Mouse (Mus musculus) thymus, adult 2 months (tissue): ENCODE results near the gene Susd6. TPM values are rescaled to one million over a fixed set of nuclear protein-coding genes. Genes with fewer than 3 reads are reported as not detected.

ENCODE experiments used
- DNase-seq: peaks from one replicate; pipeline ENCODE4 v3.0.0; 2021
- H3K27ac ChIP-seq: fragments of 200-500 bp; 2 replicates; pipeline ENCODE4 v1.5.1; 2012; ENCODE audit warnings: low read length, control low read depth; ENCODE audit not compliant: control insufficient read depth, insufficient read depth
- H3K27me3 ChIP-seq: fragments of 200-500 bp; 2 replicates; pipeline ENCODE4 v1.6.1; 2012; ENCODE audit warnings: mild to moderate bottlenecking, low read length, moderate library complexity, mixed read lengths; ENCODE audit not compliant: control insufficient read depth, insufficient read depth
- H3K36me3 ChIP-seq: fragments of 200-500 bp; 2 replicates; pipeline ENCODE4 v1.6.1; 2012; ENCODE audit warnings: mild to moderate bottlenecking, low read length, moderate library complexity; ENCODE audit not compliant: control insufficient read depth, insufficient read depth
- H3K4me1 ChIP-seq: fragments of 200-500 bp; replicated peaks from 2 replicates; pipeline ENCODE4 v1.6.1; 2012; ENCODE audit warnings: low read length; ENCODE audit not compliant: control insufficient read depth, insufficient read depth
- H3K4me3 ChIP-seq: fragments of 200-500 bp; 2 replicates; pipeline ENCODE4 v1.5.1; 2012; ENCODE audit warnings: mild to moderate bottlenecking, low read length, control low read depth, moderate library complexity; ENCODE audit not compliant: control insufficient read depth, insufficient read depth
- CTCF ChIP-seq: fragments of 200-500 bp; IDR thresholded peaks from 2 replicates; pipeline ENCODE4 v1.5.1; 2012; ENCODE audit warnings: mild to moderate bottlenecking, control low read depth, low read length, moderate library complexity, borderline replicate concordance; ENCODE audit not compliant: control insufficient read depth, poor library complexity, insufficient read depth; ENCODE audit errors: extremely low read depth
- POLR2A ChIP-seq: fragments of 200-500 bp; IDR thresholded peaks from 2 replicates; pipeline ENCODE4 v1.6.1; 2012; ENCODE audit warnings: mild to moderate bottlenecking, low read length, control low read depth, moderate library complexity; ENCODE audit not compliant: control insufficient read depth, poor library complexity, insufficient read depth; ENCODE audit errors: extremely low read depth
- WGBS: fragments of 180-500 bp; shearing (Covaris S2); methylation state at CpG from one replicate; pipeline ENCODE4 v1.1.7; 2018; 5-methylcytosine and 5-hydroxymethylcytosine counted together
- polyA plus RNA-seq: library from polyadenylated mRNA; depleted of rRNA; stranded (reverse); fragments of >200 nt; gene quantifications from 2 replicates; pipeline ENCODE4 v1.2.3, GENCODE M21; 2012

Susd6 gene
- polyA plus RNA-seq, 1 experiment, result 81.3 TPM

DNA sequence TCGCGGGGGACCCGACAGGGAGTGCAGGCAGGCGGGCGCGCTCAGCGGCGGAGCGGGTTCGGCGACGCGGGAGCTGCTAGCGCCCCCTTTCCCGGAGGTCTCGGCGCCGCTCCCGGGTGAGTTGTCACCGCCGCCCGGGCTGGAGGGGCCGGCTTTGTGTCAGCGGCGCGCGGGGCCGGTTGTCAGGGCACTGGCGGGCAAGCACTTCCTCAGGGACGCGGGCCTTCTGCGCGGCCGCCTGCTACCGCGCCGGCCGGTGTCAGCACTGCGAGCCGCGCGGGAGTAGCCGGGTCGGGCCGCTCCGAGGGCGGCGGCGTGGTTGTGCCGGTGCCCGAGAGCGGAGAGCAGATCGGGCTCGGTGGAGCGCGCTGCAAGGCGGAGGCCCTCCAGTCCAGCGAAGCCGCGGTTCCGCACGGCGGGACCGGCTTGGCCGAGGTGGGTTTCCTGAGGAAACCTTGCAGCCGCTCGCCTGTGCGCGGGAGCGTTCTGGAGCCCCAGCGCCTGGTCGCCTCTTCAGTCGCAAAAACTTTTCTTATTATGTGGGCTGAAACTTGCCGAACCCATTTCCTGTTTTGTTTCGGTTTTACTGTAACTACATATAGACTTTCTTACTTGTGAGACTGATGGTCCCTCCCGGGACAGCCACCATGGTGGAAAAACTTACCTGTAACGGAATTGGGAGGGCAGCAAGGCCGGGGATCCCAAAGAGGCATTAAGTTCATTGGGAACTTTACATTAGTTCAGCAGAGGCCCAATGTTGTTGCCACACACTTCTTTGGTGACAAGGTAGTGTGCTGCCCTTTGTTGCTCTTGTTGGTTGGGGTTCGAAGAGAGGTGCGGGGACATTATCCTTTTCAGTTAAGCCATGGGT, 625 bp downstream of the Susd6 start:
- peak; percentile 63 for DNase-seq
- peaks cover 13% of the 10 kb centered on the region for H3K4me1 ChIP-seq
- H3K36me3 ChIP-seq, result no peaks in the 10 kb centered on the region
- H3K4me3 ChIP-seq, result peak overlapping the region; percentile 63
- under 1% methylated on average over 80 of the region's 80 CpGs for WGBS
- TF ChIP-seq POLR2A (no peak), CTCF (no peak)
- H3K27ac ChIP-seq, result peak overlapping the region; percentile 95
- no peaks in the 10 kb centered on the region for H3K27me3 ChIP-seq

DNA sequence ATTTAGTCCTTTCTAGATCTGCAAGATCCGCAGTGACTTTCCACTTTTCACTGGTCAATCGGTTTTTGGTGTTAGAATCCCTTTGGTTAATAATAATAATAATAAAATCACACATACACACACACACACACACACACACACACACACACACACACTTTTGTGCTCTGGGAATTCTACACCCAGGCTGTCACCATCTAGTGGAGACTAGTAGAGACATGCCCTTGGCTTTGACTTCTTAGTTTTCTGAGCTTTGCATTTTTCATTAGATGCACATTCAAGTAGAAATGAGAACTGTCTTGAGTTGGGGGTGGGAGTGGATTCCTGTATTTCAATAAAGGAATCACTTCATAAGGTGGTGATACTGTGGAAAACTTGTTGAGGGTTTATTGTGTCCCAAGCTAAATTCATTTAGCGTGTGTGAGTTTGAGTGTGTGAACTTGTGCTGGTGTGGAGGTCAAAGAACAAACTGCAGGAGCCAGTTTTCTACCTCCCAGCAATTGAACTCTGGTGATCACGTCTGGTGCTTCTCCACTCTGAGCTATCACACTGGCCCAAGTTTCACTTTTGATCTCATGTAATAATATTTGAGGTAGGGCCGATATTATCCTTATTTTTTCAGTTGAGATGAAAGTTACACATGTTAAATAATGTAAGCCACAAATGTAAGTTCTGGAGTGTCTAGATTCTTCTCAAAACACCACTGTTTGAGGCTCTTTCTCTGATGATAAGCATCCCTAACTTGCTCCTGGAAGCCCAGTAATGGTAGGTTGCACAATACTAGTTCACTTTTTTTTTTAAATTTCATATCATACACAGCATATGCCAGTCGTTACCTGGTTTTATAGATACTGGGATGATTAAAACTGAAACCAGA, 1.5 kb downstream of the Susd6 start:
- no peaks in the 10 kb centered on the region for H3K36me3 ChIP-seq
- H3K27ac ChIP-seq, result peak overlapping the region; percentile 95
- no peak for DNase-seq
- H3K4me3 ChIP-seq, result peak overlapping the region; percentile 63
- no peaks in the 10 kb centered on the region for H3K27me3 ChIP-seq
- peaks cover 13% of the 10 kb centered on the region for H3K4me1 ChIP-seq
- WGBS, result 17% methylated on average over 6 of the region's 6 CpGs
- TF ChIP-seq POLR2A (no peak), CTCF (no peak)

DNA sequence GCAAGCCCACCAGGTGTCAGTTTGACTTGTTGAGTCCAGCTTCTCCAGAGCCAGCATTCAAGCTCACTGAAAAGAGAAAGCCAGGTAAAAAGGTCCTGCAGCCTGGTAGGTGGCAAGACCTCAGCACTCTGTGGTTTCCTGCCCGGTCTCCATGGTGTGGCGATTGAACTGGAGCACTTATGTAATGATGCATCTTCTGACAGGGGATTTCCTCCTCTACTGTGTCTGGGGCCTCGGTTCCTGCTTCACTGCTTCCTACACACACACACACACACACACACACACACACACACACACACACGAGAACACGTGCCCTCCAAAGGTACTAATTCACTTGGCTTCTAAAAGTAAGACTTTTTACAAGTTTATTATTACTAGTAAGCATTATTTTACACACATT, 2.6 kb downstream of the Susd6 start:
- H3K4me3 ChIP-seq, result no peak overlapping the region
- peak overlapping the region; percentile 38; the same call in 1 of the 2 replicates for H3K27ac ChIP-seq
- H3K27me3 ChIP-seq, result no peaks in the 10 kb centered on the region
- 3% methylated on average over 5 of the region's 5 CpGs for WGBS
- peak; percentile 68 for DNase-seq
- H3K36me3 ChIP-seq, result no peaks in the 10 kb centered on the region
- H3K4me1 ChIP-seq, result peaks cover 13% of the 10 kb centered on the region
- no peak for TF ChIP-seq POLR2A
- TF ChIP-seq CTCF, result no peak

DNA sequence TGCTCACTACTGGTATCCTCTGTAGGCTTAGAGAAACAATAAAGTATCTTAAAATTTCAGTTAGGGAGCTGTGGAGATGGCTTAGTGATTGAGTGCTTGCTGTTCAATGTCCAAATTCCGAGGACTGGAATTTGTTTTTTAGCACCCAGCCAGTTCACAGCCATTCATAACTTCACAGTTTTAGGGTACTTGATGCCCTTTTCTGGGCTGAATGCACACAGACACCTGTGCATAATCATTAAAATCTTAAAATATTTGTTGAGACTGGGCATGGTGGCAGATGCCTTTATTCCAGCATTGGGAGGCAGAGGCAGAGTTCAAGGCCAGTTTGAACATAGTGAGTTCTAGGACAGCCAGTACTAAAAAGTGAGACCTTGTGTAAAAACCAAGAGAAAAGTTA, 3.2 kb downstream of the Susd6 start:
- Histone ChIP-seq H3K36me3 (no peaks in the 10 kb centered on the region), H3K4me3 (no peak overlapping the region), H3K4me1 (peaks cover 13% of the 10 kb centered on the region), H3K27ac (no peak overlapping the region), H3K27me3 (no peaks in the 10 kb centered on the region)
- WGBS, result 89% methylated on average over 1 of the region's 1 CpGs
- DNase-seq, result no peak
- TF ChIP-seq CTCF, result no peak
- TF ChIP-seq POLR2A, result no peak

DNA sequence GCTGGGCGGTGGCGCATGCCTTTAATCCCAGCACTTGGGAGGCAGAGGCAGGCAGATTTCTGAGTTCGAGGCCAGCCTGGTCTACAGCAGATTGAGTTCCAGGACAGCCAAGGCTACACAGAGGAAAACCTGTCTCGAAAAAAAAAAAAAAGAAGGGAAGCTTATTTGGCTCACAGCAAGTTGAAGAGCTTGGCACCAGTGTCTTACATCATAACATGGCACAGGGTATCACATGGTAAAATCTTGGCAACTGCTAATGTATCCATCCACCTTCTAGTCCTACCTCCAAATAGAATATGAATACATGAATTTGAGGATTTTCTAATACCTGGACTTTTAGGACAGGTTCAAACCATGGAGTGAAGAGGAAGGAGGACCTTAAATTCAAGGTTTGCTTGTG, 4.2 kb downstream of the Susd6 start:
- Histone ChIP-seq H3K27me3 (no peaks in the 10 kb centered on the region), H3K4me3 (no peak overlapping the region), H3K36me3 (no peaks in the 10 kb centered on the region), H3K4me1 (peaks cover 13% of the 10 kb centered on the region), H3K27ac (no peak overlapping the region)
- WGBS, result 91% methylated on average over 4 of the region's 4 CpGs
- no peak for DNase-seq
- TF ChIP-seq CTCF (no peak), POLR2A (no peak)

DNA sequence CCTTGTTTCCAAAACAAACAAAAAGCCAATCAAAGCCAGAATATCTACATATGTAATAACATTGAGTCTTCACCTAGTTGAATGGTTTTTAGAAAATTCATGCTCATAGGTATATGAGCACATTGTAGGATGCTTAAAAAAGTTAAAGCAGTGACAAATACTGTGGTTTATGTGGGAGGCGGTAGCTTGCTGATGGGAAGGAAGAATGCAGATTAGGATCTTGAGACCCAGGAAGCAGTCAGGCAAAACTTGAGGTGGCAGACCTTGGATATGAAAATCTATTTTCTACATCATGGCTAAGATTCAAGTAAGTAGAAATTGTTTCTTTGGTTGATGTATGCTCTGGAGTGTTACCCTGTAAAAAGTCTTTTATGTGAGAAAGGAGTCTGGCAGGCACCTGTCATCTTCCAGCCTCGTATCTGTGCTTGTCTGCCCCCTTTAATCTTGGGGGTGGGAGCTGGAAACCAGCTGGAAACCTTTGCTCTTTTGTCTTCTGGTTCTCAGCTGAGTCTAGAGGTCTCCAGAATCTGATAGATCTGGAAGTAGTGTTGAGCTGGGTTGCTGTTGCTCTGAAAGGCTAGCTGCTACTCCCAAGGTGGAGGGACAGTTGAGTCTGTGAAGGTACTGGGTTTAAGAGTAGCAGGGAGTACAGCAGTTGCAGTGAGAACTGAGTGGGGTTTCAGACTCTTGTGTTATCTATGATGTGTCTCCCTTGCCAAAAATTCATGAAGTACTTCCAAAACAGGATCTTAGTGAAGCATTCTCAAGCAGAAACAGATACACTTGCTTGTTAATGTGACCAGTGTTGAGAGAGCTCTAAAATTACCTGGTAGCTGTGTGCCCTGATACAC, 4.8 kb downstream of the Susd6 start:
- WGBS, result 5% methylated on average over 2 of the region's 2 CpGs
- no peaks in the 10 kb centered on the region for H3K36me3 ChIP-seq
- peak overlapping the region; percentile 11 for H3K27ac ChIP-seq
- H3K4me1 ChIP-seq, result peaks cover 12% of the 10 kb centered on the region
- H3K27me3 ChIP-seq, result no peaks in the 10 kb centered on the region
- TF ChIP-seq POLR2A (no peak), CTCF (no peak)
- DNase-seq, result peak; percentile 27
- H3K4me3 ChIP-seq, result no peak overlapping the region
